Mouse (Mus musculus) common myeloid progenitor, adult 5-6 weeks (primary cell): ENCODE data around the gene Galntl5. TPM values are rescaled to one million over a fixed set of nuclear protein-coding genes. Genes with fewer than 3 reads are reported as not detected.
"Not testable (repeated sequence)": the region's sequence is repeated elsewhere in the genome, so short reads cannot be mapped to it uniquely, and the experiment has no call there.

Source experiments
- ATAC-seq: replicated peaks from 2 replicates; pipeline ENCODE4 v1.8.0; 2016; ENCODE audit warnings: low read depth, mild to moderate bottlenecking, moderate TSS enrichment, inconsistent platforms; ENCODE audit not compliant: poor library complexity, severe bottlenecking
- total RNA-seq: library from RNA; stranded (forward); fragments of 200-1000, 187-1606 nt; gene quantifications from 2 replicates; pipeline ENCODE4 v1.2.3, GENCODE M21; 2017

Galntl5 gene
- not detected in 2 replicates for total RNA-seq

GRCm38 (mm10) chr5:25181004-25181531 lies at the start of gene Galntl5:
TSS of gene Galntl5 (plus strand) at chr5:25181460.
- peak; percentile 76 for ATAC-seq

GRCm38 (mm10) chr5:25146705-25147104 lies 34.6 kb upstream of the Galntl5 start:
- ATAC-seq = no peak

- ATAC-seq = no peak
Measured at GRCm38 (mm10) chr5:25149331-25149965, 31.8 kb upstream of the Galntl5 start.

GRCm38 (mm10) chr5:25153491-25153890 lies 27.8 kb upstream of the Galntl5 start:
- ATAC-seq = no peak

GRCm38 (mm10) chr5:25153996-25154395 lies 27.3 kb upstream of the Galntl5 start:
- no peak for ATAC-seq

GRCm38 (mm10) chr5:25154823-25155222 lies 26.4 kb upstream of the Galntl5 start:
- no peak for ATAC-seq

GRCm38 (mm10) chr5:25155351-25155750 lies 25.9 kb upstream of the Galntl5 start:
- no peak for ATAC-seq

- ATAC-seq = no peak
Measured at GRCm38 (mm10) chr5:25157136-25157535, 24.1 kb upstream of the Galntl5 start.

GRCm38 (mm10) chr5:25160515-25160914 lies 20.7 kb upstream of the Galntl5 start:
- no peak for ATAC-seq

GRCm38 (mm10) chr5:25162981-25163380 lies 18.3 kb upstream of the Galntl5 start:
- ATAC-seq = no peak

- ATAC-seq = no peak
Measured at GRCm38 (mm10) chr5:25163938-25164337, 17.3 kb upstream of the Galntl5 start.

- no peak for ATAC-seq
Measured at GRCm38 (mm10) chr5:25164341-25164740, 16.9 kb upstream of the Galntl5 start.

- peak; percentile 56; the same call in 1 of the 2 replicates for ATAC-seq
Measured at GRCm38 (mm10) chr5:25165102-25165788, 16.0 kb upstream of the Galntl5 start.

GRCm38 (mm10) chr5:25165789-25166135 lies 15.5 kb upstream of the Galntl5 start:
- ATAC-seq = no peak

- ATAC-seq = peak; percentile 42
Measured at GRCm38 (mm10) chr5:25166665-25167064, 14.6 kb upstream of the Galntl5 start.

- ATAC-seq = not testable (repeated sequence)
Measured at GRCm38 (mm10) chr5:25177937-25178336, 3.3 kb upstream of the Galntl5 start.

GRCm38 (mm10) chr5:25178543-25178942 lies 2.7 kb upstream of the Galntl5 start:
- not testable (repeated sequence) for ATAC-seq

GRCm38 (mm10) chr5:25179284-25179683 lies 2.0 kb upstream of the Galntl5 start:
- ATAC-seq = 0 out of 2 replicates have a peak, but pooled peaks have one; percentile 47

- ATAC-seq = no peak
Measured at GRCm38 (mm10) chr5:25179936-25180488, 1.2 kb upstream of the Galntl5 start.

GRCm38 (mm10) chr5:25183595-25183994 lies 2.3 kb downstream of the Galntl5 start:
- ATAC-seq = no peak

- no peak for ATAC-seq
Measured at GRCm38 (mm10) chr5:25184594-25184993, 3.3 kb downstream of the Galntl5 start.
